Mouse (Mus musculus): ENCODE data around the gene Gpbar1. TPM values are rescaled to one million over a fixed set of nuclear protein-coding genes. Genes with fewer than 3 reads are reported as not detected.

Gene Gpbar1
- polyA plus RNA-seq, 1 experiment from 2014 or later, result not detected

DNA sequence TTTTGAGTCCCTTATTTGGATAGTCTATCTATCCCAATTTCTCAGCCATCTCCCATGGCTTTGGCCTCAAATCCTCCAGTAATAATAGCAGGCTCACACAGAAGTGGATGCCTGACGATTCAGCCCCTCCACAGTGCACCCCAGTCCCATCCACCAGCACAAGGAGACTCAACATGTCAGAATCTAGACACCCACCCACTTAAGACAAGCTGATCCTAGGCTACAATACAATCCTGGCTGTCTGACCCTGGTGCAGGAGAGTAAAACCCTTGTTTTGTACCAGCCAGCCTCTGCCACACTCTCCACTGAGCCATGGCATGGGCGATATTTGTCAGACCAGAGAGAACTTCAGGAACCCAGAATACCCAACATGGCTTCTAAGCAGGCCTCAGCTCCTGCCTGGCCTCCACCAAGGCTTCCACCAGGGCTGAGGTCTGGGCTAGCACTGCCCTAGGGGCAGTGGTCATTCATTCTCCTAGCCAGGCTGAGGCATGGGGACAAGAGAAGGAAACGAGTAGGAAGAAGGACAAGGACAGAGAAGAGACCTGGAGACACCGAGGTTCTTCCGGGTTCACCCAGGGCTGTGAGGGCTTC, 19.9 kb downstream of the Gpbar1 start:
- WGBS, result 90% methylated on average over 5 of the region's 5 CpGs
- H3K4me2 ChIP-seq (ENCODE audit: low read length), result no peak overlapping the region
- H3K27ac ChIP-seq (ENCODE audit: low read depth, low read length), result no peak overlapping the region
- ATAC-seq, result no peak
- H3K4me1 ChIP-seq (ENCODE audit: control insufficient read depth, insufficient read depth, low read depth, low read length), result peaks cover 26% of the 10 kb centered on the region
- no peaks in the 10 kb centered on the region for H3K9me3 ChIP-seq (ENCODE audit: control insufficient read depth, low read length)
- no peak overlapping the region for H3K4me3 ChIP-seq (ENCODE audit: low read length)
- H3K36me3 ChIP-seq (ENCODE audit: control insufficient read depth, insufficient read depth, low read length), result no peaks in the 10 kb centered on the region
- no peak overlapping the region for H3K9ac ChIP-seq (ENCODE audit: low read depth, low read length)
- H3K27me3 ChIP-seq (replicated peaks; ENCODE audit: control insufficient read depth, insufficient read depth, low read length), result peaks cover 7% of the 10 kb centered on the region

DNA sequence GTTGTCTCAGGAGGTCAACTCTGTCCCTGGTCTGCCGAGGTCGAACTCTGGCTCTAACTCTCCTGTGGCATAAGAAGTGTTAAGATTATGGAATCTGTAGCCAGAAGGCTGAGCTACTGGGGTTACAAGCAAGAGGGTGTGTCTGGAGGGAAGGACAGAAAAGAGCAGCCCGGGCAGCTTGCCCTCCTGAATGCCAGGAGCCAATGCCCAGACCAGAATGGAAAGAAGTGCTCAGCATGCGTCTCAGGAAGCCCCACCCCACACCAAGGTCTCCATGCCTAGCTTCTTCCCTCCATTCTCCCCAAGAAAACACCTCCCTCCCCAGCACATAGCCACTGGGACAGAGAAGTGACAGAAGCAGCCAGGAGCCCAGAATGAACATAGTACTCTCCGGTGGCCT, 20.6 kb downstream of the Gpbar1 start:
- no peak for ATAC-seq
- 59% methylated on average over 5 of the region's 5 CpGs for WGBS
- peak overlapping the region; percentile 8; the same call in 1 of the 2 replicates for H3K27ac ChIP-seq (ENCODE audit: low read depth, low read length)

GRCm38 (mm10) chr1:74300347-74301110, 22.2 kb downstream of the Gpbar1 start:
- H3K4me3 ChIP-seq (ENCODE audit: low read length), result no peak overlapping the region
- H3K4me1 ChIP-seq (ENCODE audit: control insufficient read depth, insufficient read depth, low read depth, low read length), result peaks cover 26% of the 10 kb centered on the region
- H3K27me3 ChIP-seq (replicated peaks; ENCODE audit: control insufficient read depth, insufficient read depth, low read length), result peaks cover 7% of the 10 kb centered on the region
- no peaks in the 10 kb centered on the region for H3K9me3 ChIP-seq (ENCODE audit: control insufficient read depth, low read length)
- H3K27ac ChIP-seq (ENCODE audit: low read depth, low read length), result no peak overlapping the region
- 89% methylated on average over 6 of the region's 6 CpGs for WGBS
- H3K4me2 ChIP-seq (ENCODE audit: low read length), result no peak overlapping the region
- H3K9ac ChIP-seq (ENCODE audit: low read depth, low read length), result no peak overlapping the region
- H3K36me3 ChIP-seq (ENCODE audit: control insufficient read depth, insufficient read depth, low read length), result no peaks in the 10 kb centered on the region
- ATAC-seq, result no peak

More for the DNA sequence above, 20.6 kb downstream of the Gpbar1 start:
- H3K4me3 ChIP-seq (ENCODE audit: low read length), result no peak overlapping the region
- H3K27me3 ChIP-seq (replicated peaks; ENCODE audit: control insufficient read depth, insufficient read depth, low read length), result peaks cover 7% of the 10 kb centered on the region
- H3K9me3 ChIP-seq (ENCODE audit: control insufficient read depth, low read length), result no peaks in the 10 kb centered on the region
- H3K4me2 ChIP-seq (ENCODE audit: low read length), result no peak overlapping the region
- peaks cover 29% of the 10 kb centered on the region for H3K4me1 ChIP-seq (ENCODE audit: control insufficient read depth, insufficient read depth, low read depth, low read length)
- no peak overlapping the region for H3K9ac ChIP-seq (ENCODE audit: low read depth, low read length)
- no peaks in the 10 kb centered on the region for H3K36me3 ChIP-seq (ENCODE audit: control insufficient read depth, insufficient read depth, low read length)

- H3K4me3 ChIP-seq (ENCODE audit: low read length), result no peak overlapping the region
- no peak for ATAC-seq
- no peak overlapping the region for H3K27ac ChIP-seq (ENCODE audit: low read depth, low read length)
- H3K36me3 ChIP-seq (ENCODE audit: control insufficient read depth, insufficient read depth, low read length), result no peaks in the 10 kb centered on the region
- no peak overlapping the region for H3K9ac ChIP-seq (ENCODE audit: low read depth, low read length)
- peaks cover 7% of the 10 kb centered on the region for H3K27me3 ChIP-seq (replicated peaks; ENCODE audit: control insufficient read depth, insufficient read depth, low read length)
- no peaks in the 10 kb centered on the region for H3K9me3 ChIP-seq (ENCODE audit: control insufficient read depth, low read length)
- 90% methylated on average over 7 of the region's 7 CpGs for WGBS
- H3K4me2 ChIP-seq (ENCODE audit: low read length), result no peak overlapping the region
- H3K4me1 ChIP-seq (ENCODE audit: control insufficient read depth, insufficient read depth, low read depth, low read length), result peaks cover 10% of the 10 kb centered on the region; the same call in 1 of the 2 replicates
Measured at GRCm38 (mm10) chr1:74302229-74302628, 23.9 kb downstream of the Gpbar1 start.

- Histone ChIP-seq H3K4me1 (ENCODE audit: control insufficient read depth, insufficient read depth, low read depth, low read length) (peaks cover 9% of the 10 kb centered on the region; the same call in 1 of the 2 replicates), H3K4me2 (ENCODE audit: low read length) (peak overlapping the region; percentile 71; the same call in 1 of the 2 replicates), H3K36me3 (ENCODE audit: control insufficient read depth, insufficient read depth, low read length) (no peaks in the 10 kb centered on the region), H3K27me3 (replicated peaks; ENCODE audit: control insufficient read depth, insufficient read depth, low read length) (peaks cover 7% of the 10 kb centered on the region), H3K9ac (ENCODE audit: low read depth, low read length) (no peak overlapping the region), H3K9me3 (ENCODE audit: control insufficient read depth, low read length) (no peaks in the 10 kb centered on the region), H3K27ac (ENCODE audit: low read depth, low read length) (no peak overlapping the region), H3K4me3 (ENCODE audit: low read length) (no peak overlapping the region)
- 83% methylated on average over 2 of the region's 2 CpGs for WGBS
- no peak for ATAC-seq
Measured at GRCm38 (mm10) chr1:74302835-74303234, 24.5 kb downstream of the Gpbar1 start.

GRCm38 (mm10) chr1:74303509-74304338, 25.4 kb downstream of the Gpbar1 start:
- H3K27ac ChIP-seq (ENCODE audit: low read depth, low read length), result peak overlapping the region; percentile 67
- peaks cover 9% of the 10 kb centered on the region; the same call in 1 of the 2 replicates for H3K4me1 ChIP-seq (ENCODE audit: control insufficient read depth, insufficient read depth, low read depth, low read length)
- no peaks in the 10 kb centered on the region for H3K36me3 ChIP-seq (ENCODE audit: control insufficient read depth, insufficient read depth, low read length)
- peak overlapping the region; percentile 71 for H3K4me2 ChIP-seq (ENCODE audit: low read length)
- H3K9ac ChIP-seq (ENCODE audit: low read depth, low read length), result peak overlapping the region; percentile 62
- ATAC-seq, result peak; percentile 87
- 2% methylated on average over 48 of the region's 56 CpGs for WGBS
- H3K4me3 ChIP-seq (ENCODE audit: low read length), result peak overlapping the region; percentile 52
- H3K27me3 ChIP-seq (replicated peaks; ENCODE audit: control insufficient read depth, insufficient read depth, low read length), result peaks cover 7% of the 10 kb centered on the region
- H3K9me3 ChIP-seq (ENCODE audit: control insufficient read depth, low read length), result no peaks in the 10 kb centered on the region

DNA sequence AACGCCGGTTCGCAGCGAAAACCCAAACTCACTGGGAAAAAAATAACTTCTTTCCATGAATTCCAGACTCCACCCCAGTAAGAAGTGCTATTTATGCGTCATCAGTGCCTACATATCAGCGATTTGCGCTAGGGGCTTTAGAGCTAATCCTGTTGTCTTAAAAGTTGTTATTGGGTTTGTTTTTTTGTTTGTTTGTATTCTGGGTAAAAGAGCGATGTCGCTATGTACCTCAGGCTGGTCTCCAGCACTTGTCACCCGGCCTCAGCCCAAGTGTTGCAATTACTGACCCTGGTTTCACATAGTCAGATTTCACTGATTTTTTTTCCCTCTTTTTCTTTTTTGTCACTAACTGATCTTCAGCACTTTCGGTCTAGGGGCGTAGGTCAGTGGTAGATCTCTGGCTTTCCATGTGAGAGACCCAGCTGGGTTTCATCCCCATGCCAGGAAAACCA, 26.0 kb downstream of the Gpbar1 start:
- ATAC-seq, result no peak
- H3K27me3 ChIP-seq (replicated peaks; ENCODE audit: control insufficient read depth, insufficient read depth, low read length), result peaks cover 7% of the 10 kb centered on the region
- peak overlapping the region; percentile 67 for H3K27ac ChIP-seq (ENCODE audit: low read depth, low read length)
- H3K9ac ChIP-seq (ENCODE audit: low read depth, low read length), result peak overlapping the region; percentile 62
- peaks cover 6% of the 10 kb centered on the region; the same call in 1 of the 2 replicates for H3K4me1 ChIP-seq (ENCODE audit: control insufficient read depth, insufficient read depth, low read depth, low read length)
- no peaks in the 10 kb centered on the region for H3K36me3 ChIP-seq (ENCODE audit: control insufficient read depth, insufficient read depth, low read length)
- H3K4me3 ChIP-seq (ENCODE audit: low read length), result peak overlapping the region; percentile 52
- WGBS, result 15% methylated on average over 12 of the region's 12 CpGs
- H3K9me3 ChIP-seq (ENCODE audit: control insufficient read depth, low read length), result no peaks in the 10 kb centered on the region
- H3K4me2 ChIP-seq (ENCODE audit: low read length), result peak overlapping the region; percentile 71

DNA sequence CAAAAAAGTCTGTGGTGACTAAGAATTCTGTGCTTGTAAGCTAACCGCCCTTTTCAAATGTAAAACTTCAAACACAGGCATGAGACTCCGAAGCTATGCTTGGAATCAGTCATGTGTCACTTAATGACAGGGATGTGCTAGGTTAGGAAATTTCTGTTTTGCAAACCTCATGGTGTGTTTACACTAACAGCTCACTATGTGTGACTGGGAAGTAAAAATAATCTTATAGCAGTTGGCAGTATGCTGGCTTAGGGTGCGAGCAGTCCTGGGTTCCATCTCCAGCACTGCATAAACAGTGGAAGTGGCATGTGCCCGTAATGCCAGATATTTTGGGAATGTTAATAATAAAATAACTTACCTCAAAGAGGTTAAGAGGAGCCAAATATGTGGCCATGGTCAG, 26.6 kb downstream of the Gpbar1 start:
- H3K4me1 ChIP-seq (ENCODE audit: control insufficient read depth, insufficient read depth, low read depth, low read length), result peaks cover 6% of the 10 kb centered on the region; the same call in 1 of the 2 replicates
- no peaks in the 10 kb centered on the region for H3K9me3 ChIP-seq (ENCODE audit: control insufficient read depth, low read length)
- no peak overlapping the region for H3K9ac ChIP-seq (ENCODE audit: low read depth, low read length)
- H3K27me3 ChIP-seq (replicated peaks; ENCODE audit: control insufficient read depth, insufficient read depth, low read length), result peaks cover 7% of the 10 kb centered on the region
- ATAC-seq, result no peak
- no peak overlapping the region for H3K4me2 ChIP-seq (ENCODE audit: low read length)
- no peak overlapping the region for H3K4me3 ChIP-seq (ENCODE audit: low read length)
- no peak overlapping the region for H3K27ac ChIP-seq (ENCODE audit: low read depth, low read length)
- no peaks in the 10 kb centered on the region for H3K36me3 ChIP-seq (ENCODE audit: control insufficient read depth, insufficient read depth, low read length)
- 77% methylated on average over 4 of the region's 4 CpGs for WGBS
